Mouse (Mus musculus) erythroblast, embryonic 14.5 days (primary cell): ENCODE results near the gene Il4.

Experiments used
- GATA1 ChIP-seq: IDR thresholded peaks from 2 replicates; pipeline ENCODE4 v1.6.1; 2012; ENCODE audit warnings: low read length, inconsistent platforms, mixed read lengths
- TAL1 ChIP-seq: IDR thresholded peaks from 3 replicates; pipeline ENCODE4 v1.6.1; 2012; ENCODE audit warnings: low read length, inconsistent platforms, mixed read lengths

GRCm38 (mm10) chr11:53651441-53651840 is 33.0 kb upstream of the Il4 start:
- TF ChIP-seq GATA1 (no peak), TAL1 (no peak)
